Mouse (Mus musculus): Measurements from ENCODE around the gene Macrod2. TPM values are rescaled to one million over a fixed set of nuclear protein-coding genes. Genes with fewer than 3 reads are reported as not detected.

Macrod2 gene
- total and polyA plus RNA-seq, 2 experiments from 2014 or later, result 5.5 to 17.4 TPM

DNA sequence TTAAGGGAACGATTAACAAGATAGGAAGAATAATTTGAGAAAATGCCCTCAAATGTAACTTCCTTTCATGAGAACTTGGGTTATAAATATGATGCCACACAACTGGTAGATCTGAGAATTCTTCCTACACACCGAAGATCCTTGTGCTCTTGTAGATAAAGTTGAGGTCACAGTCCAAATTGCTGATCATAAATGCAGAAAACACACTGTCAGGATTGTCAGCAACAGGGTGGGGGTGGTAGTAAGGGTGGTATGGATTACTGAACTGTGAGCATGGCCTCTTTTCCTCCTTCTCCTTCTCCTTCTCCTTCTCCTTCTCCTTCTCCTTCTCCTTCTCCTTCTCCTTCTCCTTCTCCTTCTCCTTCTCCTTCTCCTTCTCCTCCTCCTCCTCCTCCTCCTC lies 852.6 kb downstream of the Macrod2 start:
- Histone ChIP-seq H3K9ac (replicated peaks; ENCODE audit: low read depth, low read length) (no peak overlapping the region), H3K4me3 (ENCODE audit: low read depth, low read length) (no peak overlapping the region), H3K36me3 (replicated peaks; ENCODE audit: control insufficient read depth, insufficient read depth, low read length) (no peaks in the 10 kb centered on the region), H3K9me3 (replicated peaks; ENCODE audit: control insufficient read depth, low read length) (no peaks in the 10 kb centered on the region), H3K27me3 (ENCODE audit: control insufficient read depth, insufficient read depth, low read length) (no peaks in the 10 kb centered on the region), H3K4me1 (ENCODE audit: control insufficient read depth, insufficient read depth) (0 out of 2 replicates have a peak, but pooled peaks cover 2% of the 10 kb centered on the region), H3K4me2 (ENCODE audit: low read depth, low read length) (no peak overlapping the region), H3K27ac (ENCODE audit: low read depth) (no peak overlapping the region)
- TF ChIP-seq EP300 (IDR thresholded peaks at IDR 0.05; ENCODE audit: low read depth) (no peak), CTCF (IDR thresholded peaks at IDR 0.05; ENCODE audit: low read depth) (no peak)
- ATAC-seq (ENCODE audit: insufficient read depth, low read depth) (no peak), DNase-seq (ENCODE audit: low spot score) (no peak)
- WGBS, result 84% methylated on average over 2 of the region's 2 CpGs

DNA sequence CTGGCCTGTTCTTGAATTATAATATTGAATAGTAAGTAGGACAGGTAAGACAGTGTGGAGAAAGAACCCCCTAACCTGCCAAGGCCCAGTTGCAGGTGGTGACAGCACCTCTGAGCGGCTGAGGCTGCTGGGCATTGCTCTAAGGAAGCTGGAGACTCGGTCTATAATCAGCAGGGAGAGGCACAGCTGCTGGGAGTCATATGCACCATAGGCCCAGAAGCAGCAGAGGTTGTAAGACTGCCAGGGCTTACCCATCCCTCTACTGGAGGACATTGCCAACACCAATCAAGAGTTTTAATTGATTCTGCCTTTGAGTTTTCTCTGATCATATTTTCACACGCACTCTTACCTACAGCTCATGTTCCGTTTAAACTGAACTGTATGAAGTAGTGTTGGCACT lies 869.5 kb downstream of the Macrod2 start:
- DNase-seq (ENCODE audit: low spot score) (no peak), ATAC-seq (ENCODE audit: insufficient read depth, low read depth) (no peak)
- Histone ChIP-seq H3K9ac (replicated peaks; ENCODE audit: low read depth, low read length) (no peak overlapping the region), H3K36me3 (replicated peaks; ENCODE audit: control insufficient read depth, insufficient read depth, low read length) (no peaks in the 10 kb centered on the region), H3K4me1 (ENCODE audit: control insufficient read depth, insufficient read depth) (no peaks in the 10 kb centered on the region), H3K4me3 (ENCODE audit: low read depth, low read length) (no peak overlapping the region), H3K27ac (ENCODE audit: low read depth) (no peak overlapping the region), H3K9me3 (replicated peaks; ENCODE audit: control insufficient read depth, low read length) (no peaks in the 10 kb centered on the region), H3K4me2 (ENCODE audit: low read depth, low read length) (no peak overlapping the region), H3K27me3 (ENCODE audit: control insufficient read depth, insufficient read depth, low read length) (no peaks in the 10 kb centered on the region)
- 76% methylated on average over 4 of the region's 4 CpGs for WGBS
- TF ChIP-seq CTCF (IDR thresholded peaks at IDR 0.05; ENCODE audit: low read depth) (no peak), EP300 (IDR thresholded peaks at IDR 0.05; ENCODE audit: low read depth) (no peak)

DNA sequence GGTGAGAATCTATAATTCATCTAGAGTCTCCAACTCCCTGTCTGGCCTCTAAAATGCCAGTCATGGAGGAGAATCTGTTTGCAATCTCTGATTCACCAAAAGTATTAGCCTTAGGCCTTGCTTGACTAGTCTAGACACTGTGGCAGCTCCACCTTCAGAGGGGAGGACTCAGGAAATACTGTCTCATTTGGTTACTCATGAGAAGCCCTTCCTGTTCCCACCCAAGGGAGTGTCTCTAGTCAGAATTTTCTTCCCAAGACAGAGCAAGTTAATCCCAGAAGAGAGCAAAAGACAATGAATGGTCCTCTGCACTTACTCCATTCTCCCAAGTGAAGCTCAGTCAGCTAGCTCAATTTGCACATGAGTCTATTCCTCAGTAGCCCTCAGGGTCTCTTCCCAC lies 871.5 kb downstream of the Macrod2 start:
- no peak overlapping the region for H3K27ac ChIP-seq (ENCODE audit: low read depth)
- no peaks in the 10 kb centered on the region for H3K9me3 ChIP-seq (replicated peaks; ENCODE audit: control insufficient read depth, low read length)
- no peaks in the 10 kb centered on the region for H3K27me3 ChIP-seq (ENCODE audit: control insufficient read depth, insufficient read depth, low read length)
- DNase-seq (ENCODE audit: low spot score) (no peak), ATAC-seq (ENCODE audit: insufficient read depth, low read depth) (no peak)
- no peaks in the 10 kb centered on the region for H3K36me3 ChIP-seq (replicated peaks; ENCODE audit: control insufficient read depth, insufficient read depth, low read length)
- TF ChIP-seq CTCF (IDR thresholded peaks at IDR 0.05; ENCODE audit: low read depth) (no peak), EP300 (IDR thresholded peaks at IDR 0.05; ENCODE audit: low read depth) (no peak)
- no peak overlapping the region for H3K4me3 ChIP-seq (ENCODE audit: low read depth, low read length)
- H3K9ac ChIP-seq (replicated peaks; ENCODE audit: low read depth, low read length), result no peak overlapping the region
- no peak overlapping the region for H3K4me2 ChIP-seq (ENCODE audit: low read depth, low read length)
- no peaks in the 10 kb centered on the region; the same call in 1 of the 2 replicates for H3K4me1 ChIP-seq (ENCODE audit: control insufficient read depth, insufficient read depth)

DNA sequence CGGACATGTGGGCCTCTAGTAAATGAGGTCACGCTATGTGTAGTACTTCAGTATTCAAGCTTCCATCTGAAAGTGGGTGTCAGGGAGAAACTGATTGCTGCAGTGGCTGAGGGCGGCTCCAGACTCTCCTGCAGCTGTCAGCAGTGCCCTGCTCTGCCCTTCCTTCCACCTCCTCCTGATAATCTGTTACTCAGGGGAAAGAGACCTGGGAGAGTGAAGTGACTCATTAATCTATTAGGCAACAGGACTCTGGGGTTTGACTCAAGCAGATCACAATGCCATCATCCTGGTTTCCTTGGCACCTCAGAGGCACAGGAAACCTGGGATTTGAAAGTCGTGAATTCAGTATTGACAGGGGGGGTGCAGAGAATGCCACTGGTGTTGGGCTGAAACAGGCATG lies 876.4 kb downstream of the Macrod2 start:
- H3K27ac ChIP-seq (ENCODE audit: low read depth), result no peak overlapping the region
- no peaks in the 10 kb centered on the region for H3K9me3 ChIP-seq (replicated peaks; ENCODE audit: control insufficient read depth, low read length)
- H3K36me3 ChIP-seq (replicated peaks; ENCODE audit: control insufficient read depth, insufficient read depth, low read length), result no peaks in the 10 kb centered on the region
- H3K4me3 ChIP-seq (ENCODE audit: low read depth, low read length), result no peak overlapping the region
- H3K4me2 ChIP-seq (ENCODE audit: low read depth, low read length), result no peak overlapping the region
- H3K27me3 ChIP-seq (ENCODE audit: control insufficient read depth, insufficient read depth, low read length), result no peaks in the 10 kb centered on the region
- no peaks in the 10 kb centered on the region; the same call in 1 of the 2 replicates for H3K4me1 ChIP-seq (ENCODE audit: control insufficient read depth, insufficient read depth)
- DNase-seq (ENCODE audit: low spot score) (peak; percentile 16), ATAC-seq (ENCODE audit: insufficient read depth, low read depth) (peak; percentile 44)
- H3K9ac ChIP-seq (replicated peaks; ENCODE audit: low read depth, low read length), result no peak overlapping the region
- 18% methylated on average over 4 of the region's 4 CpGs for WGBS
- TF ChIP-seq CTCF (IDR thresholded peaks at IDR 0.05; ENCODE audit: low read depth), result no peak
- TF ChIP-seq EP300 (IDR thresholded peaks at IDR 0.05; ENCODE audit: low read depth), result no peak

DNA sequence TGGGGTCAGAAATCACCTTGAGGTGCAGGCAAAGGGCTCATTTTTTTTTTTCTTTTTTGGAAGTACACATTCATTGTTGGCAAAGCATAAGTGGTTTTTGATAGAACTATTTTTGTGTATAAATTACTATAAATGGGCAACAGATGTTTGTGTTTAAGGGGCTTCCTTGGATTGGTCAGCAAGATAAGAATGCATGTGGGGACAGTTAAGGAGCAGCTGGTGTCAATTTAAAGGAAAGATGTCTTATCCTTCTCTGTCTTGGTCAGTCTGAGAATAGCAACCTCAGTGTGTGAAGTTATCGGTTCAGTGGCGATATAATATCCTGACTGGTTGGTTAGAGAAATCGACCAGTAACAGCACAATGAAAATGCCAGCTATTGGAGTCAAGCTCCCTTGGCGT lies 877.9 kb downstream of the Macrod2 start:
- ATAC-seq (ENCODE audit: insufficient read depth, low read depth) (no peak), DNase-seq (ENCODE audit: low spot score) (no peak)
- H3K36me3 ChIP-seq (replicated peaks; ENCODE audit: control insufficient read depth, insufficient read depth, low read length), result no peaks in the 10 kb centered on the region
- H3K4me2 ChIP-seq (ENCODE audit: low read depth, low read length), result no peak overlapping the region
- no peak overlapping the region for H3K9ac ChIP-seq (replicated peaks; ENCODE audit: low read depth, low read length)
- no peaks in the 10 kb centered on the region for H3K9me3 ChIP-seq (replicated peaks; ENCODE audit: control insufficient read depth, low read length)
- H3K4me1 ChIP-seq (ENCODE audit: control insufficient read depth, insufficient read depth), result no peaks in the 10 kb centered on the region; the same call in 1 of the 2 replicates
- 72% methylated on average over 4 of the region's 4 CpGs for WGBS
- H3K4me3 ChIP-seq (ENCODE audit: low read depth, low read length), result no peak overlapping the region
- H3K27me3 ChIP-seq (ENCODE audit: control insufficient read depth, insufficient read depth, low read length), result no peaks in the 10 kb centered on the region
- no peak overlapping the region for H3K27ac ChIP-seq (ENCODE audit: low read depth)
- TF ChIP-seq CTCF (IDR thresholded peaks at IDR 0.05; ENCODE audit: low read depth) (no peak), EP300 (IDR thresholded peaks at IDR 0.05; ENCODE audit: low read depth) (no peak)

DNA sequence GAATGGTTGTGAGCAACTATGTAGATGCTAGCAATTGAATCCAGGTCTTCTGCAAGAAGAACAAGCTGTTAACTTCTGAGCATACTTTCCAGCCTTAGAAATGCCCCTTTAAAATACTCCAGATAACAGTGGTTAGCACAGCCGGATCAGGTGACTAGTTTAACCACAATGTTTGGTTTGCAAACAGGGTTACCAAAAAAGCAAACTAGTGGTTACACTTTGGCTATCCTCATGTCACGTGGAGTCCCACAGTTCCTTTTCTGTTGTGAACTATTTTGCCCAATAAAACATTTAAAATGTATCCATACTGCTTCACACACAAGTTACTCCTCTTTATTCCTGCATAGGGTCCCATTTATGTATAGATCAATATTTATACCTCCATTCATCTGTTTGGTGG lies 879.2 kb downstream of the Macrod2 start:
- Histone ChIP-seq H3K36me3 (replicated peaks; ENCODE audit: control insufficient read depth, insufficient read depth, low read length) (no peaks in the 10 kb centered on the region), H3K4me2 (ENCODE audit: low read depth, low read length) (no peak overlapping the region), H3K27ac (ENCODE audit: low read depth) (no peak overlapping the region), H3K4me3 (ENCODE audit: low read depth, low read length) (no peak overlapping the region), H3K4me1 (ENCODE audit: control insufficient read depth, insufficient read depth) (peaks cover 7% of the 10 kb centered on the region), H3K9ac (replicated peaks; ENCODE audit: low read depth, low read length) (no peak overlapping the region), H3K27me3 (ENCODE audit: control insufficient read depth, insufficient read depth, low read length) (no peaks in the 10 kb centered on the region), H3K9me3 (replicated peaks; ENCODE audit: control insufficient read depth, low read length) (no peaks in the 10 kb centered on the region)
- ATAC-seq (ENCODE audit: insufficient read depth, low read depth) (no peak), DNase-seq (ENCODE audit: low spot score) (no peak)
- WGBS, result 83% methylated on average over 2 of the region's 2 CpGs
- TF ChIP-seq CTCF (IDR thresholded peaks at IDR 0.05; ENCODE audit: low read depth) (no peak), EP300 (IDR thresholded peaks at IDR 0.05; ENCODE audit: low read depth) (no peak)
